Mouse (Mus musculus): ENCODE data around the gene Tnfrsf1a.

GRCm38 (mm10) chr6:125380372-125381360 lies 31.5 kb downstream of the Tnfrsf1a start, which contains the start of gene Plekhg6:
- TF ChIP-seq POLR2A (IDR thresholded peaks at IDR 0.05; ENCODE audit: extremely low read depth, insufficient read depth, low read length) (peak; percentile 81), CTCF (IDR thresholded peaks at IDR 0.05; ENCODE audit: low read depth, low read length) (no peak)

All from liver, adult 2 months (tissue).